Mouse (Mus musculus) intestine, embryonic 16.5 days (tissue): Measurements from ENCODE around the gene Rgma. TPM values are rescaled to one million over a fixed set of nuclear protein-coding genes. Genes with fewer than 3 reads are reported as not detected.
A peak's percentile ranks its signal among the peaks of the same experiment; 100 is the strongest.

ENCODE experiments used
- ATAC-seq: fragments of 200-750 bp; cut with Nextera tagmentation; 2 replicates; pipeline ENCODE4 v1.8.0; 2017; ENCODE audit warnings: moderate TSS enrichment, moderate library complexity
- H3K27ac ChIP-seq: fragments of 300-500 bp; sonication (generic); 2 replicates; pipeline ENCODE4 v1.5.1; 2014; ENCODE audit warnings: mild to moderate bottlenecking, low read length
- H3K27me3 ChIP-seq: fragments of 300-500 bp; sonication (generic); replicated peaks from 2 replicates; pipeline ENCODE4 v1.6.1; 2014; ENCODE audit warnings: low read length, control low read depth, mixed read lengths; ENCODE audit not compliant: control insufficient read depth, insufficient read depth
- H3K36me3 ChIP-seq: fragments of 300-500 bp; sonication (generic); 2 replicates; pipeline ENCODE4 v1.6.1; 2014; ENCODE audit warnings: low read length, control low read depth; ENCODE audit not compliant: control insufficient read depth, insufficient read depth
- H3K4me1 ChIP-seq: fragments of 300-500 bp; sonication (generic); 2 replicates; pipeline ENCODE4 v1.6.1; 2014; ENCODE audit warnings: low read length, control low read depth, mixed read lengths; ENCODE audit not compliant: control insufficient read depth, insufficient read depth
- H3K4me2 ChIP-seq: fragments of 300-500 bp; sonication (generic); 2 replicates; pipeline ENCODE4 v1.6.1; 2014; ENCODE audit warnings: low read depth, low read length, control low read depth
- H3K4me3 ChIP-seq: fragments of 300-500 bp; sonication (generic); 2 replicates; pipeline ENCODE4 v1.5.1; 2014; ENCODE audit warnings: mild to moderate bottlenecking, low read length
- H3K9ac ChIP-seq: fragments of 300-500 bp; sonication (generic); 2 replicates; pipeline ENCODE4 v1.6.1; 2014; ENCODE audit warnings: low read depth, low read length
- H3K9me3 ChIP-seq: fragments of 300-500 bp; sonication (generic); 2 replicates; pipeline ENCODE4 v1.6.1; 2016; ENCODE audit warnings: low read length, control low read depth; ENCODE audit not compliant: control insufficient read depth
- WGBS: fragments of 180-500 bp; shearing (Covaris S2); extraction: QIAGEN DNeasy Blood & Tissue Kit; methylation state at CpG from one replicate; pipeline ENCODE4 v1.1.7; 2014; 5-methylcytosine and 5-hydroxymethylcytosine counted together
- polyA plus RNA-seq: library from polyadenylated mRNA; unstranded; fragments of >200 nt; fragmentation: Nextera tagmentation; extraction: Ambion mirVana; gene quantifications from 2 replicates; pipeline ENCODE4 v1.2.1, GENCODE M21; 2015

Rgma gene
- polyA plus RNA-seq, 1 experiment from 2014 or later, result 5.3 TPM

DNA sequence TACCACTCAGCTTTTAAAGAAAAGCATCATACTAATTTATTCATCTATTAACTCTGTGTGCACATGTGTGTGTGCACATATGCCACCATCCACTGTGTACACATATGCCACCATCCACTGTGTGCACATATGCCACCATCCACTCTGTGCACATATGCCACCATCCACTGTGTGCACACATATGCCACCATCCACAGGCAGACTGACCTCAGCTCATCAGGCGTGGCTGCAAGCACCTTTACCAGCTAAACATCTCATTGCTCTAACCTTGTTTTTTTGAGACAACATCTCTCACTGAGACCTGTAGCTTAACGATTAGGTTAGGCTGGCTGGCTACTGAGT, 59.0 kb downstream of the Rgma start:
- no peak for ATAC-seq
- H3K4me3 ChIP-seq, result no peak overlapping the region
- no peak overlapping the region for H3K9ac ChIP-seq
- no peaks in the 10 kb centered on the region for H3K4me1 ChIP-seq
- H3K9me3 ChIP-seq, result no peaks in the 10 kb centered on the region
- peaks cover 27% of the 10 kb centered on the region for H3K36me3 ChIP-seq
- WGBS, result 91% methylated on average over 2 of the region's 2 CpGs
- no peak overlapping the region for H3K27ac ChIP-seq
- no peak overlapping the region for H3K4me2 ChIP-seq
- no peaks in the 10 kb centered on the region for H3K27me3 ChIP-seq

DNA sequence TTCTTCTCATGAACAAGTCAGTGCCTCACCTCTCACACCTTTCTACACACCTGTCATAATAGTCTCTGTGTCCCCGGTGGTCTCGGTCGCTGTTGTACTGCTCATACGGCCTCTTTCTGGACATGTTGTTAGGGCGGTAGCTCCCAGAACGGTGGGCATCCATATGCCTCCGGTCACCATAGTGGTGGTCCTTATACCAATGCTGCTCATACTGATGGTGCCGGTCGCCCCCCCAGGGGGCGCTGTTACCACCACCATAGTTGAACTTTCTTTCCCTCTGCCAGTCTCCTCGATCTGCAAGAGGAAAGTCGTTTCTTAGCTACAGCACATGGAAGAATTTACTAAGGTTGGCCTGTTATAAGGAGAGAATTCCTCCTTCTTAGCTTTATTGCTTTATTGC, 60.4 kb downstream of the Rgma start:
- H3K9ac ChIP-seq, result no peak overlapping the region
- H3K4me1 ChIP-seq, result no peaks in the 10 kb centered on the region
- WGBS, result 66% methylated on average over 12 of the region's 12 CpGs
- no peaks in the 10 kb centered on the region for H3K9me3 ChIP-seq
- no peaks in the 10 kb centered on the region for H3K27me3 ChIP-seq
- peaks cover 31% of the 10 kb centered on the region for H3K36me3 ChIP-seq
- ATAC-seq, result no peak
- H3K4me3 ChIP-seq, result no peak overlapping the region
- H3K4me2 ChIP-seq, result no peak overlapping the region
- no peak overlapping the region for H3K27ac ChIP-seq

GRCm38 (mm10) chr7:73441802-73442201, 66.5 kb downstream of the Rgma start:
- no peaks in the 10 kb centered on the region for H3K4me1 ChIP-seq
- H3K36me3 ChIP-seq, result peaks cover 29% of the 10 kb centered on the region
- peak; percentile 58 for ATAC-seq
- no peak overlapping the region for H3K4me2 ChIP-seq
- H3K27me3 ChIP-seq, result no peaks in the 10 kb centered on the region
- H3K9me3 ChIP-seq, result no peaks in the 10 kb centered on the region
- WGBS, result 87% methylated on average over 3 of the region's 3 CpGs
- no peak overlapping the region for H3K9ac ChIP-seq
- no peak overlapping the region for H3K27ac ChIP-seq
- no peak overlapping the region for H3K4me3 ChIP-seq

DNA sequence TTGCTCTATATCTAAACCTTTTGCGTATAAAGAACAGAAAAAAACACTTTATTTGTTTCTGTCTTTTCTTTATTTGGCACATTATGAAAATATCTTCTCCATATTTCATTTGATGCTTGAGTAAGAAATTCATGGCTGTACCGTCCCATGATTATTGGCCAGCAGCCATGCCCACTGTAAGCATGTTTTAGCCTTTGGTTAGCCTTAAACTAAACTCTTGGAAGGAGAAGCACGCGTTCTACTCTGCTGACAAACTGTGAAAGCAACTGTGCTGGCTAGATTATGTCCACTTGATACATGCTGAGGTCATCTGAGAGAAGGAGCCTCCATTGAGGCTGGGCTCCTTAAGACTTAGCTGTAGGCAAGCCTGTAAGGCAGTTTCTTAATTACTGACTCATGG, 66.9 kb downstream of the Rgma start:
- 89% methylated on average over 4 of the region's 4 CpGs for WGBS
- H3K9ac ChIP-seq, result no peak overlapping the region
- H3K4me1 ChIP-seq, result no peaks in the 10 kb centered on the region
- peak; percentile 8; the same call in 1 of the 2 replicates for ATAC-seq
- H3K27me3 ChIP-seq, result no peaks in the 10 kb centered on the region
- H3K4me2 ChIP-seq, result no peak overlapping the region
- H3K27ac ChIP-seq, result no peak overlapping the region
- no peak overlapping the region for H3K4me3 ChIP-seq
- H3K9me3 ChIP-seq, result no peaks in the 10 kb centered on the region
- H3K36me3 ChIP-seq, result peaks cover 32% of the 10 kb centered on the region

GRCm38 (mm10) chr7:73451594-73451993, 76.3 kb downstream of the Rgma start:
- Histone ChIP-seq H3K4me2 (no peak overlapping the region), H3K27me3 (no peaks in the 10 kb centered on the region), H3K9me3 (no peaks in the 10 kb centered on the region), H3K4me1 (no peaks in the 10 kb centered on the region), H3K36me3 (peaks cover 60% of the 10 kb centered on the region), H3K27ac (no peak overlapping the region), H3K4me3 (no peak overlapping the region), H3K9ac (no peak overlapping the region)
- ATAC-seq, result no peak
- WGBS, result 92% methylated on average over 4 of the region's 4 CpGs

- Histone ChIP-seq H3K4me1 (no peaks in the 10 kb centered on the region), H3K4me2 (no peak overlapping the region), H3K9ac (no peak overlapping the region), H3K9me3 (no peaks in the 10 kb centered on the region), H3K36me3 (peaks cover 57% of the 10 kb centered on the region), H3K27me3 (no peaks in the 10 kb centered on the region), H3K27ac (no peak overlapping the region), H3K4me3 (no peak overlapping the region)
- no peak for ATAC-seq
- WGBS, result 91% methylated on average over 3 of the region's 3 CpGs
Observed at GRCm38 (mm10) chr7:73452187-73452808, 77.0 kb downstream of the Rgma start.

DNA sequence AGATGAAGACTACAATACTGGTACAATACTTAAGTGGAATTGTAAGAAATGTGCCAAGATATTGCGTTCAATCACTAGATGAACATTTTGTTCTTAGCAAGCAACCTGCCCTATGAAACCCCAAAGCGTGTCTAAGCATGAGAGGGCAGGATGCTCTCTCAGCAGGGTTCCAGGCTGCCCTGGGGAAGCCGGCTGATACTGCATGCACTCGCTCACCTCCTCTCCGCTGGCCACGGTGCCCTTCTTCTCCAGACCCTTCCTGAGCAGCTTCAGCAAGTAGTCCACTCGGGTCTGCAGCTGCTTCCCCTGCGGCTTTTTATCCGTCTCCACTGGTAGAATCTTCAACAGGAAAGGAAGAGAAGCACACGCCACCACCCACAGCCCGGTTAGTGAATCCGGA, 78.8 kb downstream of the Rgma start:
- Histone ChIP-seq H3K4me3 (no peak overlapping the region), H3K36me3 (peaks cover 52% of the 10 kb centered on the region), H3K9me3 (no peaks in the 10 kb centered on the region), H3K27ac (no peak overlapping the region), H3K27me3 (no peaks in the 10 kb centered on the region), H3K4me1 (no peaks in the 10 kb centered on the region), H3K9ac (no peak overlapping the region), H3K4me2 (no peak overlapping the region)
- ATAC-seq, result no peak
- 94% methylated on average over 12 of the region's 12 CpGs for WGBS

DNA sequence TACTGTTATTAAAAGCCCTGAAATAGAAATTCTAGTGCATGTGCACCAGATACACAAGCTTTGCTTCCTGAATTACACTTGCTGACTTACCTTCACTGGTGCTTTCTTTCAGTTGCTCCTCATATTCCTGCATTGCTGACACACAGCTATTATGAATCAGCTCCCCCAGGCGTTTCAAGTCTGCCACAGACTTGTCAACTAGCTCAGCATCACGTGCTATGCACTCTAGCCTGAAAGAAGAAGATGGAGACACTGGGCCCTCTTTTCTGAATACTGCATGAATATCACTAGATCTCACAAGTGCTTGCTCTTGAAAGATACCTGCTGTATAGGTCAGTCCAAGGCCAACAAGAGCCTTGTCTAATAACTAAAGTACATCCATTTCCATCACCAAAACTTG, 88.2 kb downstream of the Rgma start:
- no peak overlapping the region for H3K9ac ChIP-seq
- 87% methylated on average over 2 of the region's 2 CpGs for WGBS
- no peaks in the 10 kb centered on the region for H3K27me3 ChIP-seq
- no peak for ATAC-seq
- H3K4me3 ChIP-seq, result no peak overlapping the region
- no peak overlapping the region for H3K4me2 ChIP-seq
- no peaks in the 10 kb centered on the region for H3K9me3 ChIP-seq
- peaks cover 32% of the 10 kb centered on the region for H3K36me3 ChIP-seq
- no peak overlapping the region for H3K27ac ChIP-seq
- H3K4me1 ChIP-seq, result no peaks in the 10 kb centered on the region

DNA sequence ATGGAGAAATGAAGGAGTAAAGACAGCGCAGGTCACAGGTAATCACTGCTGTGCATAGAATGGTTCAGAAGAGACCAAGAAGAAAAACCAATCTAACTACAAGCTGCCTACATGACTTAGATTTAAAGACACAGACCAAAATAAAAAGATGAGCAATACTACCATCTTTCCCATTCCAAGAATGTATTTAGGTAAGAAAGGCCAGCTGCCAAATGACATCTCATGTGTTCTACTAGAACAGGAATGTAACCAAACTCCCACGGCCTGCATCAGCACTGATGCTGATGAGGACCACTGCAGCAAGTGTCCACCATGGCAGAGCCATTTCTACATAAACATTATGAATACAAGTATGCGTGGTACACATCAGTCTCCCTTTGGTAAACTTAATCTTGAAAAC, 92.4 kb downstream of the Rgma start:
- H3K4me1 ChIP-seq, result no peaks in the 10 kb centered on the region
- 93% methylated on average over 3 of the region's 3 CpGs for WGBS
- H3K27ac ChIP-seq, result no peak overlapping the region
- no peaks in the 10 kb centered on the region for H3K27me3 ChIP-seq
- H3K36me3 ChIP-seq, result peaks cover 36% of the 10 kb centered on the region
- H3K4me3 ChIP-seq, result no peak overlapping the region
- no peak for ATAC-seq
- no peak overlapping the region for H3K9ac ChIP-seq
- no peak overlapping the region for H3K4me2 ChIP-seq
- no peaks in the 10 kb centered on the region for H3K9me3 ChIP-seq
